Mouse (Mus musculus): ENCODE data around the gene Cebpe.
A peak's percentile ranks its signal among the peaks of the same experiment; 100 is the strongest.

Cebpe gene

DNA sequence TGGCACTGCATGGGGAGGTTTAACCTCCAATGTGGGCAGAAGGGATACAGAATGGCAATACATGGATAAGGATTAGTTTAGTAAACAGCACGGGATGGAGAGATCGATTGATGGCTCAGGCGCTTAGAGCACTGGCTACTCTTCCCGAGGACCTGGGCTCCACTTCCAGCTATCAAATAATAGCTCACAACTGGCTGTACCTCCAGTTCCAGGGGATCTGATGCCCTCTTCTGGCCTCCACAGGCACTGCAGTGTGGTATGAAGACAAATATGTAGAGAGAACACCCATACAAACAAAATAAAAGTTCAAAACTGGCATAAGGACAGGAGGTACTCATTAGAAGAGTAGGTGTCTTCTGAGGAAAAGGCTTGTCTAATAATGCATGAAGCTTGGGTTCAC, 42.6 kb downstream of the Cebpe start:
- peak; percentile 55 to 62 for DNase-seq

DNA sequence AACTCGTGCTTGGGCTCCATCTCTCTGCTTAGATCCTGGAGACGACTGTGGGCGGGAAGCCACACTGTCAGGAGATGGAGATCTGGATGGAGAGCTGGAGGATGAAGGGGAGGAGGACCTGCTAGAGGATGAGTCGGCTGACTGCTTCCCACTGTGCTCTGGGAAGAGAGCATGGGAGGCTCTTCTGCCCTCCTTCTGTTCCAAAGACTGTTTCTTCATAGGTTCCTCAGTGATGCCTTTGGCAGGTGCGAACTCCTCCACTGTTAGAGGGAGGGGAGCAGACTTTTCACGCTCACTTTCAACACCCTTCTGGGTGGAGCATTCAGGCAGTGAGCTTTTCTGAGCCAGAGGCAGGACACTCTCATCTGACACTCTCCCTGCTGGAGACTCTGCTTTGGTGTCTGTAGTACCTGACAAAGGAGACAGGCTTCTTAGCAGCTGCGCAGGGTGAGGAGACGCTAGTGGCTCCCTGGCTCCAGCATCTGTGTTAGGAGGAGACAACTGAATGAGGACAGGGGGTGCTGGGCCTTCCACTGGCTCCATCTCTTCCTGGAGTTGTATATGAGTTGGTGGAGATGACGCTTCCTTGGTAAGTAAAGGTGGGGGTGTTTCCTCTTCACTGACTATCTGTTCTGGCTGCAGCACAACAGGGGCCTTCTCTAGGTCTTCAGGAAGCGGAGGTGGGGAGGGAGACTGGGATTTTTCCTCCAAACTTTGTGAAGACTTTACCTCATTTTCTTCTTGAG, 47.3 kb downstream of the Cebpe start:
- no peak for DNase-seq

Measured in lung, adult 18-20 months (tissue).